Mouse (Mus musculus): ENCODE data around the gene Dennd6b. TPM values are rescaled to one million over a fixed set of nuclear protein-coding genes. Genes with fewer than 3 reads are reported as not detected.

Dennd6b gene
- polyA plus RNA-seq, 1 experiment from 2014 or later = 85.3 TPM

DNA sequence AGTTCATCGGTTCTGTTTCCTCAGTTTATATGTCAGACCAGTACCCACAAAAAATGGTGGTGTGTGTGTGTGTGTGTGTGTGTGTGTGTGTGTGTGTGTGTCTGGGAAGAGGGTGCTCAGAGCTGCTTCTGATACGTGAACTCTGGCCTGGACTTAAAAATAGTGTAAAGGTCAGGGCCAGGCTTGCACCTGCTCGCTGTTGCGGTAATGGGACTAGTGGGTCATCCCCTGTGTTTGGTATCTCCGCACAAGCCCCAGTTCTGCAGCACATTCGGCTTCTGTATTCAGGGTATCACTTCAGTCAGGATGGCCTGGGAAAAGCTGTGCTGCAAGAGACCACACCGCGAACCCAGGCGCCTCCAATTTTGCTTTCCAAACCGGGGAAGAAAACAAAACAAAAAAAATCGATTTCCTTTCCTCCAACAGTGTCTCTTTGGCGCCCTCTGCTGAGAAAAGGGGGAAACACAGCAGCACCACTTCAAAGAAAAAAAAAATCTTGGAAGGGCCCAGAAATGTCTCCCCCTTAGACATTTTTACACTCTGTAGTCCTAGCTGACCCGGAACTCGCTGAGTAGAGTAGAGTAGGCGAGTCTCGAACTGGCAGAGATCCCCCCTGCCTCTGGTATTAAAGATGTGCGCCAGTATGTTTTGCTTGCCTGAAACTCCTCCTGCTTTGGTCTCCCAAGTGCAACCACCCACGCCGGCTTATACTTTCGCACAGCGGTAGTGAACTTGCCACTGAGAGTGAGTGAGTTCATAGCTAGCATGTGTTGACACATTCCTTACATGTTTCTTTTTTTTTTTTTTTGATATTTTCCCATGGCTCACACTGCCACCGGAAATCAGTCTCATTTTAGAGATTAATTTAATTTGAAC lies 13.8 kb upstream of the Dennd6b start:
- peak overlapping the region; percentile 57 for H3K9ac ChIP-seq (replicated peaks)
- ATAC-seq = no peak; the same call in 1 of the 2 replicates
- no peaks in the 10 kb centered on the region for H3K27me3 ChIP-seq
- peak overlapping the region; percentile 50 for H3K4me2 ChIP-seq (replicated peaks)
- peaks cover 31% of the 10 kb centered on the region for H3K4me1 ChIP-seq (replicated peaks)
- WGBS = 22% methylated on average over 22 of the region's 22 CpGs
- no peaks in the 10 kb centered on the region for H3K9me3 ChIP-seq
- H3K27ac ChIP-seq = peak overlapping the region; percentile 96
- peak overlapping the region; percentile 29 for H3K4me3 ChIP-seq (replicated peaks)
- H3K36me3 ChIP-seq = no peaks in the 10 kb centered on the region

GRCm38 (mm10) chr15:89207457-89207856 lies 11.2 kb upstream of the Dennd6b start:
- Histone ChIP-seq H3K4me3 (replicated peaks) (no peak overlapping the region), H3K27me3 (no peaks in the 10 kb centered on the region), H3K4me2 (replicated peaks) (no peak overlapping the region), H3K4me1 (replicated peaks) (peaks cover 6% of the 10 kb centered on the region), H3K9ac (replicated peaks) (no peak overlapping the region), H3K9me3 (peaks cover 3% of the 10 kb centered on the region; the same call in 1 of the 2 replicates), H3K27ac (no peak overlapping the region), H3K36me3 (no peaks in the 10 kb centered on the region)
- WGBS = 91% methylated on average over 4 of the region's 4 CpGs
- ATAC-seq = no peak

DNA sequence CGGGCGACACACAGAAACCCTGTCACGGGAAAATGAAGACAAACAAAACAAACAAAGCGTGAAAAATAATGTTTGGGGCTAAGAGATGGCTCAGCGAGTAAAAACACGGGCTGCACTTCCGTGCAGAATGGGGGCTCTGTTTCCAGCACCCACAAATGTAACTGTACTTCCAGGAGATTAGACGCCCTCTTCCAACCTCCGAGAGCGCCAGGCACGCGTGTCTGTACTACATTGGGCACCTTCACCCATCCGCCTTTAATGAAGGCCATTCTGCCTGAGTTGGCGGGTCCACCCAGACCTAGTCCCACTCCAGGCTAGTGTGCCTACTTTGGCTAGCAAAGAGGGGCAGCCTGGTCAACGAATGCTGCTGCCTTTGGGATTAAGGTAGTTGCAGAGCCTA lies 760 bp upstream of the Dennd6b start:
- peak overlapping the region; percentile 72 for H3K4me2 ChIP-seq (replicated peaks)
- H3K9me3 ChIP-seq = 0 out of 2 replicates have a peak, but pooled peaks cover under 1% of the 10 kb centered on the region
- no peaks in the 10 kb centered on the region for H3K27me3 ChIP-seq
- ATAC-seq = no peak
- H3K27ac ChIP-seq = peak overlapping the region; percentile 99
- H3K4me3 ChIP-seq (replicated peaks) = peak overlapping the region; percentile 91
- H3K4me1 ChIP-seq (replicated peaks) = peaks cover 18% of the 10 kb centered on the region
- H3K36me3 ChIP-seq = peaks cover 7% of the 10 kb centered on the region; the same call in 1 of the 2 replicates
- H3K9ac ChIP-seq (replicated peaks) = peak overlapping the region; percentile 99
- 73% methylated on average over 15 of the region's 15 CpGs for WGBS

DNA sequence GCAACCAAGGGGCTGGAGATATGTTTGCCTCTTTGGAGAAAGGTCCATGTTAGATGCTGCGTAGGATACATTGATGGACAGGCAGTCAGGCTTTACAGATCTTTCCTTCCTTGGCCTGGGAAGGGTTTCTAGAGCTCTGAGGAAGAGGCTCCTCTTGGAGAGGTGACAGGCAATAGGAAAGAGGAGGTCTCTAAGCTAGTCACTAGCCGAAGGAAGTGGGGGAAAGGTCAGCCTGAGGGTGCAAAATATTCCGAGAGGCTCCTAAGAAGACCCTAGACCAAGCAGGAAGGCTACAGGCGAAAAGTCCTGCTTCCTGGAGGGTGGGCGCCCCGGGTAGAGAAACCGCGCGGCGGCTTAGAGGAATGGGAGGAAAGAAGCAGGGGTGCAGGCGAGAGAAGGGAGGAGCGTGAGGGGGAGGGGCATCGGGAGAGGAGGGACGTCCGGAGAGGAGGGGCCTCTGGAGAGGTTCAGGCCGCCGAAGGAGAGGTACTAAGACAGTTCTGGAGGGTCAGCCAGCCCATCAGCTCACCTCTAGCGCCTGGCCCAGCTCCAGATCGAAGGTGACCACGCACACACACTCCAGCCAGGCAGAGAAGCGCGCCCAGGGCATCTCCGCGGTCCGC lies 495 bp downstream of the Dennd6b start:
- Histone ChIP-seq H3K27ac (peak overlapping the region; percentile 99), H3K9ac (replicated peaks) (peak overlapping the region; percentile 99), H3K4me1 (replicated peaks) (peaks cover 18% of the 10 kb centered on the region), H3K4me3 (replicated peaks) (peak overlapping the region; percentile 91), H3K36me3 (peaks cover 17% of the 10 kb centered on the region), H3K9me3 (no peaks in the 10 kb centered on the region), H3K4me2 (replicated peaks) (peak overlapping the region; percentile 72), H3K27me3 (no peaks in the 10 kb centered on the region)
- 2% methylated on average over 24 of the region's 25 CpGs for WGBS
- ATAC-seq = peak; percentile 93

DNA sequence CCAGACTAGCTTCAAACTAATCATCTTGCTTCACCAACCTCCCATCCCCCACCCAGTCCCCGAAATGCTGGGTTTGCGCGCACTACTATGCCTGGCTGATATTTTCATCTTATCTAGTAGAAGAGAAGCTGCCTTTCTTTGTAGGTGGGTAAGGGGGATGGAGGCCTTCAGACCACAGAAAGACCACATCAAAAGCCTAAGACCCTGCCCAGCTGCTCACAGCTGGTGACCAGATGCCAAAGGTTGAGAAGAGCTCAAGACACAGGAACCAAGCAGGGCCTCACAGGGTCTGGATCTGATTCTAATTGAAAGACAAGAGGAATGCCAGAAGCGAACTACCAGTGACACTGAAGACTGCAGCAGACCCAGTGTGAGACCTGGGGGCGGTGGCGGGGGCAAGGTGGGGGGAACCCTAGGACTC lies 1.0 kb downstream of the Dennd6b start:
- H3K27ac ChIP-seq = peak overlapping the region; percentile 99
- peaks cover 18% of the 10 kb centered on the region for H3K4me1 ChIP-seq (replicated peaks)
- peak overlapping the region; percentile 91 for H3K4me3 ChIP-seq (replicated peaks)
- H3K27me3 ChIP-seq = no peaks in the 10 kb centered on the region
- peak overlapping the region; percentile 72 for H3K4me2 ChIP-seq (replicated peaks)
- 20% methylated on average over 6 of the region's 6 CpGs for WGBS
- no peaks in the 10 kb centered on the region for H3K9me3 ChIP-seq
- peak overlapping the region; percentile 99 for H3K9ac ChIP-seq (replicated peaks)
- H3K36me3 ChIP-seq = peaks cover 22% of the 10 kb centered on the region
- no peak for ATAC-seq

GRCm38 (mm10) chr15:89184937-89185227 lies 11.4 kb downstream of the Dennd6b start:
- no peak for ATAC-seq
- Histone ChIP-seq H3K4me2 (replicated peaks) (no peak overlapping the region), H3K27ac (no peak overlapping the region), H3K4me1 (replicated peaks) (peaks cover 37% of the 10 kb centered on the region), H3K36me3 (peaks cover 56% of the 10 kb centered on the region), H3K27me3 (no peaks in the 10 kb centered on the region), H3K9me3 (no peaks in the 10 kb centered on the region), H3K9ac (replicated peaks) (no peak overlapping the region), H3K4me3 (replicated peaks) (no peak overlapping the region)
- WGBS = 78% methylated on average over 5 of the region's 5 CpGs

DNA sequence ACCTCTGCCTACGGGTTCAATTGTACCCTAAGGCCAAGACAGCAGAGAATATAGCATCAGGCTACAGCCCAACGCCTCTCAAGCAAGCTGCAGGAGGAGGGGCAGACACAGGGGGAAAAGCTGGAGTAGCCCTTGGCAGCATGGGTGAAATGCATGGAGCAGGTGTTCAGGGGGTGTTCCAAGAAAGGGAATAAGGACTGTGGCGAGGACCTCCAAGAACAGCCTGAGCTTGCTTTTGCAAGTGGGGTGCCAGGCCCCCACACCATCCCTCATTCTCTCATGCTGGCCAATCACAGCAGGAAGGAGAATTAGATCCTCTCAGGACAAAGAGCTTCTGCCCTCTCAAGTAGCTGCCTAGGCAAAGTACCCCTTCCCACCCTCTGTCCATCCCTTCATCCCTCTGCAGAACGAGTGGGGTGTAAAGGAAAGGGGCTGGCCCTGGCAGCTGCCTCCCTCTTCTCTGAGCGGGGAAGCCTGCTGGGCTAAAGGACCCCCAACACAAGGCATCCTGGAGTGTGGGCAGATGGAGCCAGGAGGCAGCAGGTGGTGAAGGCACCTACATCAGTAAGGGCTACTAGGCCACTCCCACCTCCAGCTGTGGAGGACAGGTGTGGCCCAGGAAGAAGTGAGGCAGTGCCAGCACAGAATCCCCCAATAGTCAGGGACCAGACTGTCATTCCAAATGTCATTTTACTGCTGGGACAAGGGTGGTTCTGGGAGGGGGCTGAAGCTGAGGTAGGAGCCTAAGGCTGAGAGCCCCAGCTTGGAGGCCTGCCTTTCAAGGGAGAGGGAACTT lies 12.0 kb downstream of the Dennd6b start:
- Histone ChIP-seq H3K4me2 (replicated peaks) (no peak overlapping the region), H3K27me3 (no peaks in the 10 kb centered on the region), H3K9me3 (no peaks in the 10 kb centered on the region), H3K36me3 (peaks cover 50% of the 10 kb centered on the region), H3K4me3 (replicated peaks) (no peak overlapping the region), H3K27ac (peak overlapping the region; percentile 56), H3K4me1 (replicated peaks) (peaks cover 42% of the 10 kb centered on the region), H3K9ac (replicated peaks) (0 out of 2 replicates have a peak overlapping the region, but pooled peaks have one; percentile 12)
- WGBS = 36% methylated on average over 5 of the region's 5 CpGs
- ATAC-seq = no peak

DNA sequence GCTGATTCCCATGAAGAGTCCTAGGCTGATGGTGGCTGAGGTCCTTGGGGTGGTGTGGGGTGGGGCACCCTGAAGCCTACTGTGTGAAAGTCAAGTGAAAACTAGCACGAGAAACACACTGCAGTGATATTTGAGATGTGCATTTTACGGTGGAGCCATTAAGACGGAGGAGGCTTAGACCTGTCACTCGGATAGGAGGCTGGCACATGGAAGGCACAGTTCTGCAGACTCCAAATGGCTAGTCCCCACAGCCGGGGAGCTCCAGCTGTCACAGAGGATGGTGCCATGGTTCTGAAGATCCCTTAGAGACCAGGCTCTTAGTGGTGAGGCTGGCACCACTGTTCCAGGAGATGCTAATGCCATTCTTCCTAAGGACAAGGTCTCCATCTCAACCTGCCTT lies 13.5 kb downstream of the Dennd6b start:
- H3K36me3 ChIP-seq = peaks cover 35% of the 10 kb centered on the region
- H3K4me3 ChIP-seq (replicated peaks) = no peak overlapping the region
- H3K27me3 ChIP-seq = no peaks in the 10 kb centered on the region
- no peaks in the 10 kb centered on the region for H3K9me3 ChIP-seq
- no peak for ATAC-seq
- H3K4me2 ChIP-seq (replicated peaks) = no peak overlapping the region
- H3K27ac ChIP-seq = peak overlapping the region; percentile 48; the same call in 1 of the 2 replicates
- peaks cover 57% of the 10 kb centered on the region for H3K4me1 ChIP-seq (replicated peaks)
- 79% methylated on average over 5 of the region's 5 CpGs for WGBS
- H3K9ac ChIP-seq (replicated peaks) = no peak overlapping the region

GRCm38 (mm10) chr15:89182328-89182741 lies 14.0 kb downstream of the Dennd6b start:
- no peak for ATAC-seq
- H3K36me3 ChIP-seq = peaks cover 30% of the 10 kb centered on the region
- H3K27ac ChIP-seq = peak overlapping the region; percentile 48; the same call in 1 of the 2 replicates
- no peak overlapping the region; the same call in 1 of the 2 replicates for H3K9ac ChIP-seq (replicated peaks)
- no peaks in the 10 kb centered on the region for H3K9me3 ChIP-seq
- 41% methylated on average over 6 of the region's 6 CpGs for WGBS
- H3K4me3 ChIP-seq (replicated peaks) = no peak overlapping the region
- no peak overlapping the region for H3K4me2 ChIP-seq (replicated peaks)
- no peaks in the 10 kb centered on the region for H3K27me3 ChIP-seq
- peaks cover 62% of the 10 kb centered on the region for H3K4me1 ChIP-seq (replicated peaks)

DNA sequence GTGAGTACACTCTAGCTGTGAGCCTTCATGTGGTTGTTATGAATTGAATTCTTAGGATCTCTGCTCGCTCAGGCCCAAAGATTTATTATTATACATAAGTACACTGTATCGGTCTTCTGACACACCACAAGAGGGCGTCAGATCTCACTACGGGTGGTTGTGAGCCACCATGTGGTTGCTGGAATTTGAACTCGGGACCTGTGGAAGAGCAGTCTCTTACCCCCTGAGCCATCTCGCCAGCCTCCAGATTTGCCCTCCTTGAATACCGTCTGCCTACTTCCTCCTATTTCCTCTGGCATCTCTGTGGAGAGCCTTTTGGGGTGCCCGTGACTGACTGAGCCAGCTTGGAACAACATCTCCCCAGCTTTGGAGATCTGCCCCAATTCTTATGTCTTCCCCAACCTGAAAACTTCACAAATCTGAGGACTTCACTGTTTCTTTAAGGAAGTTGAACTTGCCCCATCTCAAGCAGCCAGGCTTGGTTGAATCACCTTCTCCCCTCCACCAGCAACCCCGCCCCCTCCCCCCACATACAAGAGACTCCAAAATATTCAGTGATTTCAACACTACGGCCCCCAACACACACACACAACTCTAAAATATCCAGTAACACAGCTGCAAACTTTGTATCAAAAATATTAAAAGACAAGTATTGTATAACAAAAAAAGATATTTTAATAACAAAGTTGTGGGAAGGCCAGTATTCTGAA lies 14.6 kb downstream of the Dennd6b start:
- Histone ChIP-seq H3K9ac (replicated peaks) (no peak overlapping the region), H3K27me3 (no peaks in the 10 kb centered on the region), H3K9me3 (no peaks in the 10 kb centered on the region), H3K4me2 (replicated peaks) (peak overlapping the region; percentile 82), H3K4me3 (replicated peaks) (peak overlapping the region; percentile 87; the same call in 1 of the 2 replicates), H3K27ac (0 out of 2 replicates have a peak overlapping the region, but pooled peaks have one; percentile 48), H3K4me1 (replicated peaks) (peaks cover 69% of the 10 kb centered on the region), H3K36me3 (peaks cover 24% of the 10 kb centered on the region)
- 78% methylated on average over 10 of the region's 10 CpGs for WGBS
- no peak for ATAC-seq

- Histone ChIP-seq H3K27ac (peak within 1 kb of the TSS; percentile 96), H3K9me3 (no peaks in the 10 kb centered on the region), H3K9ac (replicated peaks) (peak within 1 kb of the TSS; percentile 98), H3K27me3 (no peaks in the 10 kb centered on the region), H3K4me3 (replicated peaks) (peak within 1 kb of the TSS; percentile 87), H3K4me2 (replicated peaks) (peak within 1 kb of the TSS; percentile 82), H3K36me3 (peaks cover 14% of the 10 kb centered on the region), H3K4me1 (replicated peaks) (peaks cover 79% of the 10 kb centered on the region)
- under 1% methylated on average over 64 of the region's 72 CpGs for WGBS
- ATAC-seq = peak; percentile 89
Observed at GRCm38 (mm10) chr15:89180571-89181229, 15.6 kb downstream of the Dennd6b start, which contains the start of gene Plxnb2. Plxnb2 (minus strand) TSS chr15:89180788.

Measured in midbrain, embryonic 13.5 days (tissue).